Mouse (Mus musculus): ENCODE data around the gene Galnt14. TPM values are rescaled to one million over a fixed set of nuclear protein-coding genes. Genes with fewer than 3 reads are reported as not detected.

The Galnt14 gene
- total RNA-seq, 2 experiments from 2014 or later: 20.1 to 20.8 TPM

- intact Hi-C loops (cut with DNase I): no loop called here
- no peak for DNase-seq (ENCODE audit: low spot score in 2 of 2)
Measured at GRCm38 (mm10) chr17:73587573-73587972, 122.7 kb downstream of the Galnt14 start.

GRCm38 (mm10) chr17:73574186-73574585, 136.1 kb downstream of the Galnt14 start:
- DNase-seq (ENCODE audit: low spot score in 2 of 2): no peak
- intact Hi-C loops (cut with DNase I): loop anchor here (10.0 kb wide), 2 partner anchors 141 to 269 kb away; partner anchors contain the start of gene Galnt14

- intact Hi-C loops (cut with DNase I): loop anchor here (10.0 kb wide), 2 partner anchors 142 to 268 kb away; partner anchors contain the start of gene Galnt14
- no peak for DNase-seq (ENCODE audit: low spot score in 2 of 2)
Measured at GRCm38 (mm10) chr17:73572881-73573280, 137.4 kb downstream of the Galnt14 start.

- DNase-seq (ENCODE audit: low spot score in 2 of 2): peak; percentile 40 to 56
- intact Hi-C loops (cut with DNase I): loop anchor here (10.0 kb wide), 2 partner anchors 142 to 268 kb away; partner anchors contain the start of gene Galnt14
Measured at GRCm38 (mm10) chr17:73572440-73572839, 137.8 kb downstream of the Galnt14 start.

DNA sequence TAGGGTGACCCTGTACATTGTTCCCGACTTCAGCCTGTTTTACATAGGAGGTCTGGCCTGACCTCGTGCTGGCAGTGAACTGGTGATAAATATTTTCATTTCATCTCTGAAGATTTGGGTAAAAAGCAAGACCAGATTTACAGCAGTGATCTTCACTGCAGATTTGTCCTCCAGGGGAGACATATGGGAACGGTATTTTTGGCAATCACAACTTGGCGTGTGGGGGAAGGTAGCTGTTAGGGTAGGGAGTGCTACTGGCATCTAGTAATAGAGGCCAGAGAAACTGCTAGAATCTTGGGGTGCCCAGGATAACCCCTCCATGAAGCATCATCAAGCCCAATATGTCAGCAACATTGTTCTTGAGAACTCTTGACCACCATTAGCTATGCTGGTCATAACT, 138.3 kb downstream of the Galnt14 start:
- peak; percentile 33 to 55 for DNase-seq (ENCODE audit: low spot score in 2 of 2)
- intact Hi-C loops (cut with DNase I): loop anchor here (10.0 kb wide), 2 partner anchors 143 to 267 kb away; partner anchors contain the start of gene Galnt14

- intact Hi-C loops (cut with DNase I): no loop called here
- DNase-seq (ENCODE audit: low spot score in 2 of 2): no peak
Measured at GRCm38 (mm10) chr17:73568204-73568603, 142.0 kb downstream of the Galnt14 start.

- DNase-seq (ENCODE audit: low spot score in 2 of 2): no peak
- intact Hi-C loops (cut with DNase I): no loop called here
Measured at GRCm38 (mm10) chr17:73561149-73561548, 149.1 kb downstream of the Galnt14 start.

DNA sequence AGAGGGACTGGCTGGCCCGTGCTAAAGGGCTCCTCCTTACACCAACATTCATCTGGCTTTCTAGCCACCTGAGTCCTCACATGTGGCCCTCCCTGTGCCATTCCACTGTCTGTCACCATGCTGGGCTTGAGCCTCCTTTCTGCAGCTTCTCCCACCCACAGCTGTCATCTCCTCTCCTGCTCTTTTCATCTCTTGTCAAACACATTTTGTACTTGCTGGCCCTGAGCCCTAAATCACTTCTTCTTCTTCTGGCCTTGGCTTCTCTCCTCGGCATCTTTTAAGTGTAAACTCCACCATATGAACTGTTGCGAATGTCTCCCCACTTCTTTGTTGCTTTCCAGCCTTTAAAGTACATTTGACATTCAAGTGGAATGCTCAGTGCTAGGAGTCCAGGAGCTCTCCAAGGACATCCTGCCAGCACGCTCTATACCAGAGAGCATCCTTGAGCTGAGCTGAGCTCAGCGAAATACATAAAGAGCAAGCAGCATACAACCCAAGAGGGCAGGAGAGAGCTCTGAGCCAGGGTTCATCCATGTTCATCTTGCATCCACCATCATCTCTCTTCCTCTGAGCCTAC, 150.0 kb downstream of the Galnt14 start:
- intact Hi-C loops (cut with DNase I): no loop called here
- peak in 1 of 2 experiments; percentile 33 for DNase-seq (ENCODE audit: low spot score in 2 of 2)

DNA sequence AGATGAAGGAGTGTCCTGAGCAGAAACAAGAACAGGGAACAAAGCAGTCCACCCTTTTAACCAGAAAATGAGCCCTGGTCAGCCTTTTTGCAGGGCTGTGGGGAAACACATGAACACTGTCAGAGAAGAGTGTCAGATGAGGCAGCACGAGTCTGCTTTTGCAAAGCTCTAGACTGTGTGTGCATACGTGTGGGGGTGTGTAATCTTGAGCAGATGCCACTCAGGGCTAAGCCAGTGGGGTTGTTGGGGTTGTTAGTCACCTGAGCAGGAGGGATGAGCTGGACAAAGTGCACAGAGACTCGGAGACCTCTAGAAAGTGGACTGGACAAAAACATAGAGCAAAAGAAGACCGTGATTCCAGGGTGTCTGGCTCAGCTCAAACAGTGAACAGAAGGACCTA, 150.8 kb downstream of the Galnt14 start:
- DNase-seq (ENCODE audit: low spot score in 2 of 2): no peak

GRCm38 (mm10) chr17:73557101-73557500, 153.2 kb downstream of the Galnt14 start:
- no peak for DNase-seq (ENCODE audit: low spot score in 2 of 2)
- intact Hi-C loops (cut with DNase I): no loop called here

More for the DNA sequence above, 150.8 kb downstream of the Galnt14 start:
- intact Hi-C loops (cut with DNase I): no loop called here

GRCm38 (mm10) chr17:73556436-73556835, 153.8 kb downstream of the Galnt14 start:
- intact Hi-C loops (cut with DNase I): no loop called here
- DNase-seq (ENCODE audit: low spot score in 2 of 2): no peak

DNA sequence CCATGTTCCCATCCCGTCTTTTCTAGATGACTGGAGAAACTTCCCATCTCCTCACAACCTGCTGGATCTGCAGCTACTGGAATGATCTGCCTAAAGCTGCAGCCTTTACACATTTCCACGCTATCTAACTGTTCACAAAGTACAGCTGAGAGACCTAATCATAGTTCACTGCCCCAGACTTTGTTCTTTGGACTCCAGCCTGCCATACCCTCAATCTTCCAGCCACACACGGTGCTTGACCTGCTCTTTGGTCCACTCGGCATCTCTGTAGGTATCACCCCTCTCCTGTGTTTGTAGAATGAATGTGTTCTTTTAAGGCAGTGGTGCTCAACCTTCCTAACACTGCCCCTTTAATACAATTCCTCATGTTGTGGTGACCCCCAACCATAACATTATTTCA, 155.6 kb downstream of the Galnt14 start:
- intact Hi-C loops (cut with DNase I): no loop called here

GRCm38 (mm10) chr17:73548783-73549566, 161.3 kb downstream of the Galnt14 start:
- no peak for DNase-seq (ENCODE audit: low spot score in 2 of 2)
- intact Hi-C loops (cut with DNase I): no loop called here

More for the DNA sequence above, 155.6 kb downstream of the Galnt14 start:
- DNase-seq (ENCODE audit: low spot score in 2 of 2): no peak

- DNase-seq (ENCODE audit: low spot score in 2 of 2): no peak
- intact Hi-C loops (cut with DNase I): no loop called here
Measured at GRCm38 (mm10) chr17:73548119-73548518, 162.1 kb downstream of the Galnt14 start.

DNA sequence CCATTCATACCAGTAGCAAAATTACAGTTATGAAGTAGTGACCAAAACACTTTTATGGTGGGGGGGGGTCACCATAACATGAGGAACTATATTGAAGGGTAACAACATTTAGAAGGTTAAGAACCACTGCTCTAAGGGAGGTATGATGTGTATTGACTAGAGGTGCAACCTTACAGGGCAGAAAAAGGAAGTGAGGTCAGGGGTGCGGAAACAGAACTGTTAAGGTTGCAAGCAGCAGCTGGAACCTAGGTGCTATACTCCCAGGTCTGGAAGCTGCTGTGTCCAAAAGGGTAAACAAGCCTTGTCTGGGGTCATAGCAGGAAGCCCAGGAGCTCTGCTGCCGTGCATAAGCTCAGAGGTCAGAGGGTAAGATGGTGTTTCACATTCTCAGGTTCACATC, 162.8 kb downstream of the Galnt14 start:
- intact Hi-C loops (cut with DNase I): no loop called here
- no peak for DNase-seq (ENCODE audit: low spot score in 2 of 2)

DNA sequence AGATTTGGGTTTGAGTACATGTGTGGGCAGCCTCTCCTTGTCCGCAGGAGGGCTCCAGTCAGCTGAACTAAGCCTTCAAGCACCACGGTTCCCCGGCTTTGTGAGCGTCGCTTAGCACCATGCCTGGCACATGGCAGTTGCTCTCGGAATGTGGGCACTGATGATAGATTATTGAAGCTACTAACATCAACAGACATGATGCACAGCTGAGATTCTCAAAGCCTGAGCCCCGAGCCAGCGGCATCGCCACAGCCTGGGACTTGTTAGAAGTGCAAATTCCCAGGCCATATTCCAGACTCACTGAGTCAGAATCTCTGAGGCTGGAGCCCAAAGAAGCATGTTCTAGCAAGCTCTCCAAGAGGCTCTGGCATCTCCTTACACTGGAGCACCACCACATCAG, 168.3 kb downstream of the Galnt14 start:
- intact Hi-C loops (cut with DNase I): no loop called here
- DNase-seq (ENCODE audit: low spot score in 2 of 2): peak in 1 of 2 experiments; percentile 8

GRCm38 (mm10) chr17:73541233-73541570, 169.1 kb downstream of the Galnt14 start:
- intact Hi-C loops (cut with DNase I): no loop called here
- no peak for DNase-seq (ENCODE audit: low spot score in 2 of 2)

DNA sequence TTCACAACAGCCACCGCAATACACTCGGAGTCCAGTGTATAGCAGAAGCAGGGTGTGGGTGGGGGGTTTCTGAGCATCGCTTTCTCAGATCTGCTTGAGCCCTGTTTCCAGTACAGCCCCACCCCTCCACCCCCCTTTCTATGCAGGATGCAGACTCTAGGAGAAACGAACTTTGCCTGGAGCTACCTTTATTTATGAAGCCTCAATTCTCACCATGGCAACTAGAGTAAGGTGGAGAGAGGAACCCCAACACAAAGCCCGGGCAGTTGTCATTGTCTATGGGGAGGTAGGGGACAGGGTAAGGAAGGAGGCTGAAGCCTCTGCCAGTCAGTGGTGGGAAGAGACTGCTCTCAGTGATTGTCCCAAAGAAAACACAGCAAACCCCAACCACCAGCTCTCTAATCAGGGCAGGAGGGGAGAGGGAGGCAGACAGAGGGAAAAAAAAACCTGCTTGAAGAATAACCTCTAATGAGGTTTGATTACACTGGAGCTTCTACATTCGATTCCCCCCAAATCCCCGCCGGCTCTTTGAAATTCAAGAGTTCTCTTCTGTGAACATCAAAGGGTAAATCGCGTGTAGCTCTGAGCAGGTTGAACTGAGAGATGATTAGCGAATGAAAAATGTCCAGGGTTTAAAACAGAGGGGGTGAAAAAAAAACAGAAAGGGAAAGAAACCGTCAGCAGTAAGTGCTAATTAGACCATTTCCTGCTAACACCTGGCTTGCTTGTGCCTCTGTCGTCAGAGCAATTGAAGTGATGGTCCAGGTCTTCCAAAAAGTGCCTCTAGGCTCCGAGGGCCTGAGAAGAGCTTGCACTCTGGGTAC, 169.6 kb downstream of the Galnt14 start:
- no peak for DNase-seq (ENCODE audit: low spot score in 2 of 2)
- intact Hi-C loops (cut with DNase I): no loop called here

DNA sequence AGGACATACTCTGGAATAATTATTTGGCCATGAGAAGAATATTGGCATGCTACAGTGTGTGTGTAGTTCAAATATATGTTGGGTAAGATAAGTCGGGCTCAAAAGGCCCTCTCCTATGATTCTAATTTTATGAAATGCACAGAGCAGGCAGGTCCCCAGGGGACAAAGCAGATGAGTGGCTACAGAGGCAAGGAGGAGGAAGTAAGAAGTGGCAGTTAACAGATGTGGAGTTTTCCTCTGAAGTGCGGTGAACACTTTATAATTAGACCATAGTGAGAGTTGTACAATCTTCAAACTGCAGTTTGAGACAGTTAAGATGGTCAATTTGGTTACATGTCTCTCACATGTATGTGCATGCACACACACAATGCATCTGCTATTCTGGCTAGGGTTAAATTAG, 178.4 kb downstream of the Galnt14 start:
- intact Hi-C loops (cut with DNase I): no loop called here
- DNase-seq (ENCODE audit: low spot score in 2 of 2): no peak

DNA sequence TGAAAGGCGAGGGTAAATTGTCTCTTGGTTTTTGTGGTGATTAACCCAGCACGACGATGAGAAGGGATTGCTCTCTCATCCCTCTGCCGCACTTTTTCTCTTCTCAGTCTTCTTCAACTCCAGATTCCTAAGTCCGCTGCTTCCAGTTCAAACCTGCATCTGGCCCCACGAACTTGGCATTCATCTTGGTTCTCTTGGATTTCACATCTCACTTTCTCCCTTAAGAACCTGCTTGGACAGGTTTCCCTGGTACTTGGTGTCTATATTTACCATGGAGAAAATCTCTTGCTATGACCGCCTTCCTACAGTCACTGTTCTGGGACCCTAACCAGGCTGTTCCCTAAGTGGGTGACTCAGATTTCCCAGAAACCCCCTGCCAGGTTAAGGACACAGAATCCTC, 188.1 kb downstream of the Galnt14 start:
- intact Hi-C loops (cut with DNase I): no loop called here
- no peak for DNase-seq (ENCODE audit: low spot score in 2 of 2)
